Mouse (Mus musculus) lung, adult 2 months (tissue): ENCODE results near the gene Phyhipl.

Experiments used
- CTCF ChIP-seq: fragments of 200-500 bp; IDR thresholded peaks from 2 replicates; pipeline ENCODE4 v1.5.1; 2011; ENCODE audit warnings: mild to moderate bottlenecking, low read length, control low read depth; ENCODE audit not compliant: insufficient read depth
- POLR2A ChIP-seq: fragments of 200-500 bp; IDR thresholded peaks from 2 replicates; pipeline ENCODE4 v1.6.1; 2011; ENCODE audit warnings: low read depth, mild to moderate bottlenecking, control low read depth, low read length, borderline replicate concordance; ENCODE audit errors: extremely low read depth

- TF ChIP-seq CTCF (no peak), POLR2A (no peak)
These were observed 74.1 kb downstream of the Phyhipl start for GRCm38 (mm10) chr10:70581556-70582211.
